In the genomic region with DNA sequence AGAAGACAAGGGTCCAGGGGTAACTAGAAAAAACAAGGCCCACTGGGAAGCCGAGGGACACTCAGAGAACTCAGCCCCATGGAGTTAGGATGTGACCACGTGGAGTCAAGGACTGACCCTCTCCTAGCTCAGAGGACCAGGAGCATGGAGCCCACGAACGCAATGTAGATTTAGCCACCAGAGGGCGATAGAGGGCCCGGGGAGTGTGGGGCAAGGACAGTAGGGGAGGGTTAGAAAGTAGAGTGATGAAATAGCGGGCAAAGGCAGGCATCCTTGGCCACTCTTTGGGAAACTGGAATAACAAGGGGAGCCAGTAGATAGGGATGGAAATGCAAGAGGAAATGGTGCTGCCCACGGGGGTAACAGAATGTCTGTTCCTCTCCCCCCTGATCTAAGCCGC, we compare ENCODE assay signal across 8 mouse cellular contexts. TPM values are rescaled to one million over a fixed set of nuclear protein-coding genes. Genes with fewer than 3 reads are reported as not detected.
A peak's percentile ranks its signal among the peaks of the same experiment; 100 is the strongest.
DNase-seq lines count a peak whose midpoint lies in the region; ATAC-seq and TF ChIP-seq lines count a peak whose summit lies in the region.

No protein-coding gene starts in this region.

- TF ChIP-seq CTCF in gastrocnemius, adult 2 months (IDR thresholded peaks at IDR 0.05), result peak; percentile 64
- TF ChIP-seq CTCF in small intestine, adult 2 months (IDR thresholded peaks at IDR 0.05; ENCODE audit: extremely low read depth, insufficient read length, insufficient replicate concordance, low read depth, low read length), result peak; percentile 81; the same call in 1 of the 2 replicates

- no peaks in the 10 kb centered on the region for H3K4me1 ChIP-seq in small intestine, adult 2 months (ENCODE audit: control insufficient read depth, insufficient read depth, insufficient read length, low read length)
- no peaks in the 10 kb centered on the region for H3K4me1 ChIP-seq in midbrain, embryonic 13.5 days (replicated peaks)
- no peaks in the 10 kb centered on the region for H3K4me1 ChIP-seq in forebrain, embryonic 16.5 days (replicated peaks; ENCODE audit: control insufficient read depth, insufficient read depth, low read length)

- H3K4me3 ChIP-seq in gastrocnemius, adult 2 months, result no peak overlapping the region
- no peak overlapping the region for H3K4me3 ChIP-seq in small intestine, adult 2 months (ENCODE audit: low read depth, low read length)
- no peak overlapping the region for H3K4me3 ChIP-seq in midbrain, embryonic 13.5 days (replicated peaks)
- H3K4me3 ChIP-seq in forebrain, embryonic 16.5 days (replicated peaks; ENCODE audit: low read length), result no peak overlapping the region

- WGBS in small intestine, adult 2 months, result 30% methylated on average over 9 of the region's 9 CpGs
- 52% methylated on average over 9 of the region's 9 CpGs for WGBS in midbrain, embryonic 13.5 days
- 52% methylated on average over 9 of the region's 9 CpGs for WGBS in forebrain, embryonic 16.5 days

- no peaks in the 10 kb centered on the region for H3K9me3 ChIP-seq in midbrain, embryonic 13.5 days
- no peaks in the 10 kb centered on the region for H3K9me3 ChIP-seq in forebrain, embryonic 16.5 days (ENCODE audit: control insufficient read depth, low read length)

- no peak overlapping the region for H3K27ac ChIP-seq in gastrocnemius, adult 2 months
- H3K27ac ChIP-seq in small intestine, adult 2 months (ENCODE audit: insufficient read depth, low read depth, low read length), result no peak overlapping the region
- H3K27ac ChIP-seq in midbrain, embryonic 13.5 days, result no peak overlapping the region
- no peak overlapping the region for H3K27ac ChIP-seq in forebrain, embryonic 16.5 days (ENCODE audit: low read length)

- no peaks in the 10 kb centered on the region for H3K27me3 ChIP-seq in small intestine, adult 2 months (ENCODE audit: control insufficient read depth, insufficient read depth, low read length)
- no peaks in the 10 kb centered on the region for H3K27me3 ChIP-seq in midbrain, embryonic 13.5 days
- no peaks in the 10 kb centered on the region for H3K27me3 ChIP-seq in forebrain, embryonic 16.5 days (replicated peaks; ENCODE audit: control insufficient read depth, insufficient read depth, low read length)

- intact Hi-C loops in gastrocnemius, adult 2 months (cut with DNase I), result no loop called here
- intact Hi-C loops in heart, postnatal 10 days (cut with DNase I), result no loop called here

- ATAC-seq in midbrain, embryonic 13.5 days, result no peak
- ATAC-seq in forebrain, embryonic 16.5 days, result no peak

- H3K4me2 ChIP-seq in midbrain, embryonic 13.5 days (replicated peaks), result no peak overlapping the region
- H3K4me2 ChIP-seq in forebrain, embryonic 16.5 days (ENCODE audit: low read length), result no peak overlapping the region

- H3K36me3 ChIP-seq in small intestine, adult 2 months (ENCODE audit: control insufficient read depth, insufficient read depth, low read length), result no peaks in the 10 kb centered on the region
- H3K36me3 ChIP-seq in midbrain, embryonic 13.5 days, result no peaks in the 10 kb centered on the region
- H3K36me3 ChIP-seq in forebrain, embryonic 16.5 days (ENCODE audit: control insufficient read depth, insufficient read depth), result no peaks in the 10 kb centered on the region

- H3K9ac ChIP-seq in midbrain, embryonic 13.5 days (replicated peaks), result no peak overlapping the region
- H3K9ac ChIP-seq in forebrain, embryonic 16.5 days (replicated peaks; ENCODE audit: low read depth, low read length), result no peak overlapping the region

- no peak for TF ChIP-seq POLR2A in small intestine, adult 2 months (IDR thresholded peaks at IDR 0.05; ENCODE audit: low read depth, low read length)

- peak; percentile 50 for DNase-seq in gastrocnemius, adult 2 months
- DNase-seq in gastrocnemius, postnatal 25 days, result no peak
- peak; percentile 14 for DNase-seq in urinary bladder, postnatal 14 days (ENCODE audit: low spot score)
- no peak for DNase-seq in urinary bladder, postnatal 10 days (ENCODE audit: low spot score)
- DNase-seq in heart, postnatal 10 days, result peak; percentile 15 to 53

RNA-seq across cellular contexts. Expression of a gene that starts 26.5 kb away (rescaled TPM):
- total RNA-seq in gastrocnemius, adult 2 months (2021), result 100 to 1,000 TPM in 1 of 2 experiments, 10 to 100 TPM in 1; 97.3 to 101 TPM
- total RNA-seq in gastrocnemius, postnatal 25 days (2021), result 100 to 1,000 TPM in 1 of 2 experiments, 10 to 100 TPM in 1; 75.2 to 114 TPM
- total RNA-seq in heart, postnatal 10 days (2021), result 10 to 100 TPM; 17.9 to 28.8 TPM
- 0.81 and 2.1 TPM in 2 replicates for polyA plus RNA-seq in small intestine, adult 2 months (2012; rRNA removed)
- polyA plus RNA-seq in midbrain, embryonic 13.5 days (2015; fragmentation: Nextera tagmentation; extraction: Ambion mirVana), result 0.17 and 0.32 TPM in 2 replicates
- 0.16 and 0.33 TPM in 2 replicates for polyA plus RNA-seq in forebrain, embryonic 16.5 days (2015; fragmentation: Nextera tagmentation; extraction: Ambion mirVana)

Comparison
In these comparisons a context has a peak if more than half of its experiments do, and no peak if none do; other contexts are left out.
1. DNase-seq: peak in gastrocnemius, adult 2 months (single experiment), urinary bladder, postnatal 14 days (single experiment) and heart, postnatal 10 days (2 of 2); none in gastrocnemius, postnatal 25 days (single experiment) and urinary bladder, postnatal 10 days (single experiment).